Mouse (Mus musculus): ENCODE results near the gene B4gat1. TPM values are rescaled to one million over a fixed set of nuclear protein-coding genes. Genes with fewer than 3 reads are reported as not detected.

B4gat1 gene
- total RNA-seq (2023) = 4.0 TPM

GRCm38 (mm10) chr19:5038709-5039156 lies at the start of gene B4gat1, which contains the start of gene AC124502.3:
TSS of gene B4gat1 (plus strand) at chr19:5038826.
TSS of gene AC124502.3 (plus strand) at chr19:5038891.

GRCm38 (mm10) chr19:4990256-4990625 lies 48.4 kb upstream of the B4gat1 start, which contains the start of gene Npas4:
TSS of gene Npas4 (minus strand) at chr19:4990316.

GRCm38 (mm10) chr19:5023621-5024479 lies 14.8 kb upstream of the B4gat1 start, which contains the start of gene Slc29a2:
TSS of gene Slc29a2 (plus strand) at chr19:5023860.

DNA sequence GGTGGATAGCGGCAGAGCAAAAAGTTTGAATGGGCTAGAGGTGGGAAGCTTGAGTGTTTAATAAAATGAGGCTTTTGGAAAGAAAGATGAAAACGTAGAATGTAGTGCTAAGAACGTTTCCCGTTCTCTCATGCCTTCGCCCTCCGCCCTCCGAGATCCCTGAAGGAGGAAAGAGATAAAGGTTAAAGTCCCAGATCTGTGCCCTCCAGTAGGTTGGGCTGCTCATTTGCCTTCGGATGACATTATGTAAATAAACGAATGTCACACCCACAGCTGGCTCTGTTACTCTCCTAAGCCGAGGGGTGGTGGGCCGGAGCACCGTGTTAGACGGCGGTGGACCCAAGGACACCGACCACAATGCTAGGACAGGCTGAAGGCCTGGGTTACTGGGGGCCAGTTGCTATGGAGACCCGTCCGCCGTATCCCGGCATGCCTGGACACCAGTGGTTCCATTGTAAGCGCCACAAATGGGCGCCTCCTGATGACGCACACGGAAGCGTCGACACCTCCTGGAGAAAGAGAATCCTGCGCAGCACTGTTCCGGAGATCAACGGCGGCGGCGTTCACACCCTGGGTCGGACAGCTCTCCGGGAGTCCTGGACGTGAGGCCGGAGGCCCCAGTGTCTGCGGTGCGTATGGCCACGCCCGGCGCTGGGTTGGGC lies 2.4 kb downstream of the B4gat1 start, which contains the start of gene Brms1:
Brms1 (plus strand) TSS at position 493 of the 662 bp plus-strand sequence.

DNA sequence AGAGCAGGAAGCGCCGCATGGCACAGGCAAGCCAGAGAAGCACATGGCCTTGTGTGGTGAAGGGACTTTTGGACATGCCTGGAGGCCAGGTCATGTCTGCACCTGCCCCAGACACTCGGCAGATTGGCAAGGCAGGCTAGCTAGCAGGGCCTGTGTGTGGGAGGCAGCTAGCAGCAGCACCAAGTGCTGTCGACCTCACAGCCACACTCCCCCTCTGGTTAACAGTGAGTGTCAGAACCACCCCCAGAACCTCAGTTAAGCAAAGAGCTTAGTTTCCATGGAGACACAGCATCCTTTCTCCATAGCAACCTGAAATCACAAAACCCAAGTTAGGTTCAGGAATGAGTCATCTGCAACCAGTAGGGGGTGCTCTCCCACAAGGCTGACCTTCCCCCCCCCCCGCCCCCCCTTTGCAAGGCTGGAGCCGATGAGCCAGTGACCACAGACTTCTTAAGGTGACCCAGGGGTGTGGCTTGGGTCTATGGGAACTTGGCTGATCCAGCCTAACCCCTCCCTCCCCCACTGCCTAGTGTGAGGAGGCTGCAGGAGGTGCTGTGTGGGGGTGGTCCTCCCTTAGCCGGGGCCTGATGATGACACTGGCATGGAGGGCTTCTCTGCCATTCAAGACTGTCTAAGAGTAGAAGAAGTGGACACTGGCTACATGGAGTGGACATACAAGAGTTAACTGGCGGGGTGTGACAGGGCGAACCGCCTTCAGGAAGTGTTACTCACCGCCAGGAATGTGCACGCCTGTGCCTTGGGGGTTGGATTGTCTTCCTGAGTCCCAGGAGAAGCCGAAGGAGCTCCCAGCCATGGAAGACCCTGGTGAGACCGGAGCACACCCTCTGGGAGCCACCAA lies 11.7 kb downstream of the B4gat1 start, which contains the start of gene Rin1:
Rin1 (plus strand) TSS at position 435 of the 859 bp plus-strand sequence.

GRCm38 (mm10) chr19:5067867-5068569 lies 29.4 kb downstream of the B4gat1 start, which contains the start of gene Cd248:
TSS of gene Cd248 (plus strand) at chr19:5068078.

GRCm38 (mm10) chr19:5085145-5085863 lies 46.7 kb downstream of the B4gat1 start, which contains the start of gene Tmem151a:
TSS of gene Tmem151a (minus strand) at chr19:5085531.

DNA sequence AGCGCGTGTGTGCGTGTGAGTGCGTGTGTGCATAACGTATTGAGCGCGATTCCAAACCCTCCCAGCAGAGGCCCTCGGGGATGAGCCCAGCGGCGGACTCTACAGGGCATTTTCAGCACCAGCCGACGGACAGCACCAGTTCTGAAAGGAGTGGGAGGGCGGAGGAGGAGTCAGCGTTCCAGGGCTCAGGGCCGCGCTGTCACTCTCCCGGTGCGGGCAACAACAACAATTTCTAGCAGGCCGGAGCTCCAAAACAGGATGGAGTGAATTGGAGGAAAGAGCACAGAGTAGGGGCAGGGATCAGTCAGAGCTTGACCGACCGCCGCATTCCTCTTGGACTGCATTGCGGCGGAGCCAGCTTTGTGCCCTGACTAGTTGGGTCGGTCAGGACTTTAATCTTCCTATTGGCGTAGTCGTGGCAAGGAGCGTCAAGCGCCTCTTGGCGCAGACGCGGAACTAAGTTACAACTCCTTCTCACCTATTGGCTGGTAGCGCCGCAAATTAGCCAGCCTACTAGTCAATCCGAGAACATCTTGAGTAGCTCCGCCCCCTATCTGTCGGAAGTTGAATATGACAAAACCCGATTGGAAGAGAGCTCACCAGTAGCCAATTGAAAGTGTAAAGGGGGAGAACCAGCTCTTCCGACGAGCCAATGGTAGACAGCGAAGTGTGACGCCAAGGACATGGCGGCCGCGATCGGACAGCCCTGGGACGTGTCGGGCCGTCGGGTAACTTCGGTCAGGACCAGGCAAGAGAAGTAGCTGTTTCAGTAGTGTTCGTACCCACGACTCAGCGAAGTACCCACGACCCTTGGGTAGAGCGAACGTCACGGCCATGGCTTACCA lies 49.5 kb downstream of the B4gat1 start, which contains the start of gene Yif1a:
Yif1a (plus strand) TSS at position 655 of the 845 bp plus-strand sequence.

Other genes starting within 250 kb of the B4gat1 start
- gene Rbm4, start 244.9 kb upstream of the B4gat1 start, total RNA-seq (2023) = 81.1 TPM
- 26.8 TPM for gene Gm21992, start 227.2 kb upstream of the B4gat1 start, total RNA-seq (2023)
- 92.3 TPM for gene Rbm14, start 227.2 kb upstream of the B4gat1 start, total RNA-seq (2023)
- gene Ccs, start 199.5 kb upstream of the B4gat1 start, total RNA-seq (2023) = 42.2 TPM
- gene Ccdc87, start 199.5 kb upstream of the B4gat1 start, total RNA-seq (2023) = not detected
- 11.4 TPM for gene Ctsf, start 183.7 kb upstream of the B4gat1 start, total RNA-seq (2023)
- gene Actn3, start 160.9 kb upstream of the B4gat1 start, total RNA-seq (2023) = not detected
- 4.9 TPM for gene Zdhhc24, start 160.2 kb upstream of the B4gat1 start, total RNA-seq (2023)
- gene Bbs1, start 132.2 kb upstream of the B4gat1 start, total RNA-seq (2023) = 2.5 TPM
- gene Dpp3, start 110.5 kb upstream of the B4gat1 start, total RNA-seq (2023) = 57.1 TPM
- gene Peli3, start 95.7 kb upstream of the B4gat1 start, total RNA-seq (2023) = 1.9 TPM
- gene Mrpl11, start 76.7 kb upstream of the B4gat1 start, total RNA-seq (2023) = 31.1 TPM
- gene Npas4, start 48.5 kb upstream of the B4gat1 start, total RNA-seq (2023) = 0.29 TPM
- 2.2 TPM for gene Slc29a2, start 15.0 kb upstream of the B4gat1 start, total RNA-seq (2023)
- gene AC124502.3, start 65 bp downstream of the B4gat1 start, total RNA-seq (2023) = 0.79 TPM
- gene Brms1, start 2.5 kb downstream of the B4gat1 start, total RNA-seq (2023) = 63.2 TPM
- 3.2 TPM for gene Rin1, start 11.7 kb downstream of the B4gat1 start, total RNA-seq (2023)
- gene Cd248, start 29.3 kb downstream of the B4gat1 start, total RNA-seq (2023) = not detected
- gene Tmem151a, start 46.7 kb downstream of the B4gat1 start, total RNA-seq (2023) = not detected
- 19.2 TPM for gene Yif1a, start 49.7 kb downstream of the B4gat1 start, total RNA-seq (2023)
- 3.4 TPM for gene Cnih2, start 59.7 kb downstream of the B4gat1 start, total RNA-seq (2023)
- gene Rab1b, start 68.2 kb downstream of the B4gat1 start, total RNA-seq (2023) = 90.7 TPM
- 20.2 TPM for gene Klc2, start 79.7 kb downstream of the B4gat1 start, total RNA-seq (2023)
- gene Pacs1, start 234.3 kb downstream of the B4gat1 start, total RNA-seq (2023) = 116 TPM